ENCODE assay signal across 17 mouse cellular contexts in genomic region chr6:53644971-53645370, GRCm38 (mm10).
"Had no signal": no experiment of that assay in that cellular context is flagged by ENCODE, and none has a peak within 500 bp of the region (broad histone marks: within the 10 kb centered on the region; RNA-seq: fewer than 3 reads in every experiment).

No protein-coding gene starts in this region.

- ATAC-seq: liver, postnatal 0 days; midbrain, embryonic 13.5 days; midbrain, embryonic 15.5 days had no signal

- DNase-seq: liver, postnatal 0 days; lung, adult 2 months; lung, postnatal 10 days; right cerebral cortex, postnatal 14 days; thymus, adult 2 months; thymus, postnatal 25 days; thymus, postnatal 4 days had no signal

- H3K27me3 ChIP-seq: liver, embryonic 15.5 days; lung, embryonic 15.5 days; midbrain, embryonic 13.5 days; midbrain, embryonic 15.5 days; neural tube, embryonic 12.5 days; stomach, embryonic 15.5 days had no signal

- H3K9me3 ChIP-seq: liver, embryonic 15.5 days; lung, embryonic 15.5 days; megakaryocyte, embryonic 14.5 days; midbrain, embryonic 13.5 days; midbrain, embryonic 15.5 days; neural tube, embryonic 12.5 days; stomach, embryonic 15.5 days had no signal

- H3K4me1 ChIP-seq: liver, embryonic 15.5 days; megakaryocyte, embryonic 14.5 days; stomach, embryonic 15.5 days had no signal

- H3K36me3 ChIP-seq: liver, embryonic 15.5 days; lung, embryonic 15.5 days; midbrain, embryonic 13.5 days; midbrain, embryonic 15.5 days; neural tube, embryonic 12.5 days; stomach, embryonic 15.5 days had no signal

- H3K9ac ChIP-seq: liver, embryonic 15.5 days; liver, postnatal 0 days; lung, embryonic 15.5 days; midbrain, embryonic 13.5 days; midbrain, embryonic 15.5 days; neural tube, embryonic 12.5 days; stomach, embryonic 15.5 days had no signal

- H3K4me2 ChIP-seq: liver, embryonic 15.5 days; lung, embryonic 15.5 days; midbrain, embryonic 11.5 days; midbrain, embryonic 13.5 days; midbrain, embryonic 15.5 days; neural tube, embryonic 12.5 days; stomach, embryonic 15.5 days had no signal

- H3K27ac ChIP-seq: liver, embryonic 15.5 days; lung, embryonic 15.5 days; macrophage; midbrain, embryonic 13.5 days; midbrain, embryonic 15.5 days; neural tube, embryonic 12.5 days; stomach, embryonic 15.5 days; stomach, postnatal 0 days had no signal

- H3K4me3 ChIP-seq: liver, embryonic 15.5 days; lung, embryonic 15.5 days; megakaryocyte, embryonic 14.5 days; midbrain, embryonic 13.5 days; midbrain, embryonic 15.5 days; neural tube, embryonic 12.5 days; stomach, embryonic 15.5 days had no signal
